Mouse (Mus musculus): ENCODE measurements at regions not wholly inside any gene's neighbourhood (a gene's known extent, or its start where the extent isn't known, plus 50 kb on each side); places are given as distances from the start of the nearest gene placed in this dataset.
A peak's percentile ranks its signal among the peaks of the same experiment; 100 is the strongest.

DNA sequence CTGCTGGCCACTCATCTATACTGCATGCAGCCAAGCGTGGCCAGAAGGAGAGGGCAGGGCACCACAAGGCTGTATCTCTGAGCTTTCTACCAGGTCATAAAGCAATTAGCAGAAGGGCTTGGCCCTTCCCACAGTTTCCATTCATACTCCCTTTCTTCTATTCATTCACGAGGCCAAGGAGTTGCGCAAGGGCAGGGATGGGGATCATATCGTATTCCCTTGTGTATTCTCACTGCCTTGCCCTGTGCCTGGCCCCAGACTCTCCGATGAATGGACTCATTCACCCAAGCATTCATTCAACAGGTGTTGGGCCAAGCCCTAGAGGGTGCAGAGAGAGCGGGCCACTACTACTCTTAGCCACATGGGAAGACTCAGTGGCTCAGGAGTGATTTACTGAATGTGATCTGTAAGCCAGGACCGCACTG, 111.2 kb upstream of the Parp11 start:
- Histone ChIP-seq H3K4me1 (replicated peaks) (peaks cover 76% of the 10 kb centered on the region), H3K36me3 (no peaks in the 10 kb centered on the region), H3K4me3 (no peak overlapping the region), H3K27me3 (no peaks in the 10 kb centered on the region), H3K27ac (no peak overlapping the region), H3K4me2 (no peak overlapping the region), H3K9ac (no peak overlapping the region), H3K9me3 (replicated peaks) (no peaks in the 10 kb centered on the region)
- no peak for ATAC-seq (replicated peaks; ENCODE audit: insufficient number of reproducible peaks, insufficient read depth, low FRiP score, low read depth)
- WGBS: 74% methylated on average over 7 of the region's 7 CpGs

DNA sequence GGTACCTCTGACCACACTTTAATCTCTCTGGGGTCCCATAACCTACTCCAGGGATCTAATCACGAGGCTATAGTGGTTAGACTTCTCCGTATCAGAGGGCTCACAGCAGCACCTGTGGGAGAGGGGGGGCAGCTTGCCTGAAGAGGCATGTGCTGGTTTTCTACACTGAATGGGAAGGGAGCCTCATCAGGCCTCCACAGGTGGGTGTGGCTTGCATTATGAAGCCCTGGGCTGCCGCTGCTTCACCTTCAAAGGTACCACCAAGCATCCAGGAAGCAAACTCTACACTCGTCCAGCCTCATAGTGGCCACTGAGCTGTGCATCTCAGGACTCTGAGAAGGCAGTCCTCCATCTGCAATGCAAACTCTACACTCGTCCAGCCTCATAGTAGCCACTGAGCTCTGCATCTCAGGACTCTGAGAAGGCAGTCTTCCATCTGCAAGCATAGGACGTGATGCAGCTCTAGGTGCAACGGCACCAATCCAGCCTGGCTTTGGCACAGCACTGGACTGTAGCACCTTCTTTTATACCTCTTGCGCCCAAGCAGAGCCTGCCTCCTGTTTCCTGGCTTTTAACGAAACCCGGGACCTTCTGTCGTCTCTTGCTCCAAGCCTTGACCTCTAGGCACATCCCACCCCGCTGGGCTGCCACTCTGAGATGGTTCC, 110.5 kb upstream of the Parp11 start:
- no peak for ATAC-seq (replicated peaks; ENCODE audit: insufficient number of reproducible peaks, insufficient read depth, low FRiP score, low read depth)
- Histone ChIP-seq H3K27me3 (no peaks in the 10 kb centered on the region), H3K4me3 (no peak overlapping the region), H3K9ac (no peak overlapping the region), H3K36me3 (no peaks in the 10 kb centered on the region), H3K27ac (peak overlapping the region; percentile 37; the same call in 1 of the 2 replicates), H3K9me3 (replicated peaks) (no peaks in the 10 kb centered on the region), H3K4me2 (peak overlapping the region; percentile 16; the same call in 1 of the 2 replicates), H3K4me1 (replicated peaks) (peaks cover 76% of the 10 kb centered on the region)
- WGBS: 59% methylated on average over 12 of the region's 12 CpGs

GRCm38 (mm10) chr6:127336681-127337397, 109.8 kb upstream of the Parp11 start:
- 40% methylated on average over 15 of the region's 15 CpGs for WGBS
- Histone ChIP-seq H3K4me3 (no peak overlapping the region), H3K9ac (no peak overlapping the region), H3K9me3 (replicated peaks) (no peaks in the 10 kb centered on the region), H3K36me3 (no peaks in the 10 kb centered on the region), H3K27me3 (no peaks in the 10 kb centered on the region), H3K4me2 (peak overlapping the region; percentile 16; the same call in 1 of the 2 replicates), H3K4me1 (replicated peaks) (peaks cover 76% of the 10 kb centered on the region), H3K27ac (peak overlapping the region; percentile 37)
- ATAC-seq (replicated peaks; ENCODE audit: insufficient number of reproducible peaks, insufficient read depth, low FRiP score, low read depth): no peak

- ATAC-seq (replicated peaks; ENCODE audit: insufficient number of reproducible peaks, insufficient read depth, low FRiP score, low read depth): no peak
- Histone ChIP-seq H3K9ac (no peak overlapping the region), H3K27me3 (no peaks in the 10 kb centered on the region), H3K4me1 (replicated peaks) (peaks cover 71% of the 10 kb centered on the region), H3K36me3 (no peaks in the 10 kb centered on the region), H3K27ac (peak overlapping the region; percentile 37), H3K4me2 (no peak overlapping the region), H3K4me3 (no peak overlapping the region), H3K9me3 (replicated peaks) (no peaks in the 10 kb centered on the region)
- WGBS: 44% methylated on average over 15 of the region's 15 CpGs
Observed at GRCm38 (mm10) chr6:127337398-127337871, 109.2 kb upstream of the Parp11 start.

DNA sequence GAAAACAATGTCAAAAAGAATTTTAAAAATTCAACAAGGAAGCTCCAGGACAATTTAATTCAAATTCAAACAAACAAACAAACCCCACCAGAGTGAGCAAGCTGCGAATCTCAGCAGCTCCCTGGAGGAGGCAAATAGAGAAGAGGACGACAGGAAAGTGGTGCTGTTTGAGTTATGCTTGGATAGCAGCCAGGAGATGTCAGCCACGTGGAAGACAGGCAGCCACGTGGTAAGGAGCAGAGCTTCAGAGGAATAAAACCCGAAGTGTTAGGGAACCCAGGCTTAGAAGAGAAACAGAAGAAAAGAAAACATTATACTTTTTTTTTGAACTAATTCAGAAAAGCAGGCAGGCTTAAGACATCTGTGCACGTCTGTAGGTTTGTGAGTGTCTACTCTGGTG, 108.2 kb upstream of the Parp11 start:
- Histone ChIP-seq H3K36me3 (no peaks in the 10 kb centered on the region), H3K27me3 (no peaks in the 10 kb centered on the region), H3K9me3 (replicated peaks) (no peaks in the 10 kb centered on the region), H3K27ac (0 out of 2 replicates have a peak overlapping the region, but pooled peaks have one; percentile 11), H3K4me3 (no peak overlapping the region), H3K4me1 (replicated peaks) (peaks cover 70% of the 10 kb centered on the region), H3K9ac (no peak overlapping the region), H3K4me2 (no peak overlapping the region)
- ATAC-seq (replicated peaks; ENCODE audit: insufficient number of reproducible peaks, insufficient read depth, low FRiP score, low read depth): no peak
- 21% methylated on average over 6 of the region's 6 CpGs for WGBS

- Histone ChIP-seq H3K36me3 (no peaks in the 10 kb centered on the region), H3K4me2 (no peak overlapping the region), H3K27me3 (no peaks in the 10 kb centered on the region), H3K4me1 (replicated peaks) (peaks cover 68% of the 10 kb centered on the region), H3K27ac (peak overlapping the region; percentile 67), H3K4me3 (no peak overlapping the region), H3K9ac (no peak overlapping the region), H3K9me3 (replicated peaks) (no peaks in the 10 kb centered on the region)
- 75% methylated on average over 3 of the region's 3 CpGs for WGBS
- no peak for ATAC-seq (replicated peaks; ENCODE audit: insufficient number of reproducible peaks, insufficient read depth, low FRiP score, low read depth)
Observed at GRCm38 (mm10) chr6:127341604-127342003, 105.0 kb upstream of the Parp11 start.

- no peak for ATAC-seq (replicated peaks; ENCODE audit: insufficient number of reproducible peaks, insufficient read depth, low FRiP score, low read depth)
- Histone ChIP-seq H3K27ac (no peak overlapping the region), H3K36me3 (no peaks in the 10 kb centered on the region), H3K4me3 (no peak overlapping the region), H3K4me1 (replicated peaks) (peaks cover 17% of the 10 kb centered on the region), H3K9me3 (replicated peaks) (no peaks in the 10 kb centered on the region), H3K27me3 (no peaks in the 10 kb centered on the region), H3K9ac (no peak overlapping the region), H3K4me2 (no peak overlapping the region)
- 77% methylated on average over 9 of the region's 9 CpGs for WGBS
Observed at GRCm38 (mm10) chr6:127348770-127349409, 97.8 kb upstream of the Parp11 start.

- Histone ChIP-seq H3K9me3 (replicated peaks) (no peaks in the 10 kb centered on the region), H3K4me1 (replicated peaks) (peaks cover 14% of the 10 kb centered on the region; the same call in 1 of the 2 replicates), H3K9ac (no peak overlapping the region), H3K4me2 (no peak overlapping the region), H3K27ac (no peak overlapping the region), H3K36me3 (no peaks in the 10 kb centered on the region), H3K4me3 (no peak overlapping the region), H3K27me3 (no peaks in the 10 kb centered on the region)
- no peak for ATAC-seq (replicated peaks; ENCODE audit: insufficient number of reproducible peaks, insufficient read depth, low FRiP score, low read depth)
- 47% methylated on average over 12 of the region's 12 CpGs for WGBS
Observed at GRCm38 (mm10) chr6:127349479-127350110, 97.0 kb upstream of the Parp11 start.

DNA sequence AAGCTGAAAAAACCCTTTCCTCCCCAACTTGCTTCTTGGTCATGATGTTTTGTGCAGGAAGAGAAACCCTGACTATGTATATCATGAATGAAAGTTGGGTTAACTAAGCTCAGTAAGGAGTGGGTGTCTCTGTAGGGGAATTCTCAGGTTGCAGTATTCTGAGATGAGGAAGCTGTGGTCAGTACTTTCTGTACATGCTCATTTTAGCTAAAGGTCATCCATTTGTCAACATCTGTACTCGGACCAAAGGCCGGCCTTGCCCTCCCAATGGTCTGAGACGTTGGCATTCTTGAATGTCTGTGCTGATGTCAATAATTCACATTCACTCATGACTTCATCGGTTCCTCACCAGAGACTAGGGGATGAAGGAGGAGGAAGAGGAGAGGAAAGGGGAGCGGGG, 94.9 kb upstream of the Parp11 start:
- no peak overlapping the region for H3K4me2 ChIP-seq
- H3K4me3 ChIP-seq: no peak overlapping the region
- H3K27me3 ChIP-seq: no peaks in the 10 kb centered on the region
- no peak overlapping the region for H3K9ac ChIP-seq
- no peaks in the 10 kb centered on the region for H3K36me3 ChIP-seq
- no peaks in the 10 kb centered on the region for H3K9me3 ChIP-seq (replicated peaks)
- no peak for ATAC-seq (replicated peaks; ENCODE audit: insufficient number of reproducible peaks, insufficient read depth, low FRiP score, low read depth)
- H3K27ac ChIP-seq: no peak overlapping the region
- 0 out of 2 replicates have a peak, but pooled peaks cover 2% of the 10 kb centered on the region for H3K4me1 ChIP-seq (replicated peaks)
- 86% methylated on average over 5 of the region's 5 CpGs for WGBS

DNA sequence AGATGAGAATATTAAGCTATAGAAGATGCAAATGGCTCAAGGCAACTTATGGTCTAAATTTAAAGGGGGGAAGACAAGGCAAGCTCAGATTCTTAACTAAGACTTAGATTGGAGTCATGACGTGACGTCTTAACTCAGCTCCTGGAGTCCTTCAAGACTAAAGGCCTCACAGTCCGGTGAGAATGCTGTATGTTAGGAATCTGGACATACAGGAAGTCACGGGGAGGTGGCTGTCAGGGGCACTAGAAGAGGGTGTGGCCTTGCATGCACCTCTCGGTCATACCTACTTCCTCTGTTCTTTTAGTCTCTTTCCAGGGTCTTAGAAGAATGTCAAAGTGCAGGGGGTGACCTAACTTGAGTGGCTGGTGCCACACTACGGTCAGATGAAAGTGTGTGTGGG, 91.5 kb upstream of the Parp11 start:
- Histone ChIP-seq H3K4me3 (no peak overlapping the region), H3K27ac (no peak overlapping the region), H3K36me3 (no peaks in the 10 kb centered on the region), H3K9me3 (replicated peaks) (no peaks in the 10 kb centered on the region), H3K4me2 (no peak overlapping the region), H3K9ac (no peak overlapping the region), H3K27me3 (no peaks in the 10 kb centered on the region), H3K4me1 (replicated peaks) (peaks cover 9% of the 10 kb centered on the region)
- 78% methylated on average over 6 of the region's 6 CpGs for WGBS
- ATAC-seq (replicated peaks; ENCODE audit: insufficient number of reproducible peaks, insufficient read depth, low FRiP score, low read depth): no peak

DNA sequence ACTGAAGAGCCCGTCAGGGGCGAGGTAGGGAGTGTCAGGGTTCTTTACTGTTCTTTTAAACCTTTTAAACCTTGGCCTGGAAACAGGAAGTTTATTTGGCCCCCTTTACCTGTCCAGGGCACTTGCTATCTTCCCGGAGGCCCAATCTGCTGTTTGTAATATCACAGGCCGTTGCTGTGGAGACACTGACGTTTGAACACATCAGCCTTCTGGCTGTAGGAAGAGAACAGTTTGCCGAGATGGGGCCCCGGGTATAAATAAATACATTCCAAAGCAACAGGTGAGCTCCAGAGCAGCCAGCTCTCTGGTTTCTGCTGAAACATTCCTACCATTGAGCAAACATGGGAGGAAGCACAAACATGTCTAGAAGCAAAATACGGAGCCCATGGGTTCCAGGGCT, 90.2 kb upstream of the Parp11 start:
- peaks cover 4% of the 10 kb centered on the region; the same call in 1 of the 2 replicates for H3K27me3 ChIP-seq
- H3K4me1 ChIP-seq (replicated peaks): peaks cover 9% of the 10 kb centered on the region
- H3K9ac ChIP-seq: no peak overlapping the region
- H3K9me3 ChIP-seq (replicated peaks): no peaks in the 10 kb centered on the region
- no peaks in the 10 kb centered on the region for H3K36me3 ChIP-seq
- H3K27ac ChIP-seq: no peak overlapping the region
- H3K4me2 ChIP-seq: no peak overlapping the region
- 63% methylated on average over 8 of the region's 8 CpGs for WGBS
- H3K4me3 ChIP-seq: no peak overlapping the region
- no peak for ATAC-seq (replicated peaks; ENCODE audit: insufficient number of reproducible peaks, insufficient read depth, low FRiP score, low read depth)
